Mouse (Mus musculus) cerebellum, adult 2 months (tissue): Measurements from ENCODE around the gene Wnt8b.

Source experiments
- CTCF ChIP-seq: fragments of 200-500 bp; IDR thresholded peaks from 2 replicates; pipeline ENCODE4 v1.5.1; 2011; ENCODE audit warnings: low read depth, mild to moderate bottlenecking, control low read depth, low read length, moderate library complexity, borderline replicate concordance; ENCODE audit not compliant: insufficient read depth
- POLR2A ChIP-seq: fragments of 200-500 bp; IDR thresholded peaks from 2 replicates; pipeline ENCODE4 v1.6.1; 2011; ENCODE audit warnings: low read length, control low read depth, borderline replicate concordance; ENCODE audit not compliant: insufficient read depth

GRCm38 (mm10) chr19:44519152-44519551 is 25.9 kb downstream of the Wnt8b start:
- TF ChIP-seq POLR2A (no peak), CTCF (no peak)
